Mouse (Mus musculus) lung, adult 2 months (tissue): ENCODE results near the gene Map7d2.

ENCODE experiments used
- CTCF ChIP-seq: fragments of 200-500 bp; IDR thresholded peaks from 2 replicates; pipeline ENCODE4 v1.5.1; 2011; ENCODE audit warnings: mild to moderate bottlenecking, low read length, control low read depth; ENCODE audit not compliant: insufficient read depth
- POLR2A ChIP-seq: fragments of 200-500 bp; IDR thresholded peaks from 2 replicates; pipeline ENCODE4 v1.6.1; 2011; ENCODE audit warnings: low read depth, mild to moderate bottlenecking, control low read depth, low read length, borderline replicate concordance; ENCODE audit errors: extremely low read depth

DNA sequence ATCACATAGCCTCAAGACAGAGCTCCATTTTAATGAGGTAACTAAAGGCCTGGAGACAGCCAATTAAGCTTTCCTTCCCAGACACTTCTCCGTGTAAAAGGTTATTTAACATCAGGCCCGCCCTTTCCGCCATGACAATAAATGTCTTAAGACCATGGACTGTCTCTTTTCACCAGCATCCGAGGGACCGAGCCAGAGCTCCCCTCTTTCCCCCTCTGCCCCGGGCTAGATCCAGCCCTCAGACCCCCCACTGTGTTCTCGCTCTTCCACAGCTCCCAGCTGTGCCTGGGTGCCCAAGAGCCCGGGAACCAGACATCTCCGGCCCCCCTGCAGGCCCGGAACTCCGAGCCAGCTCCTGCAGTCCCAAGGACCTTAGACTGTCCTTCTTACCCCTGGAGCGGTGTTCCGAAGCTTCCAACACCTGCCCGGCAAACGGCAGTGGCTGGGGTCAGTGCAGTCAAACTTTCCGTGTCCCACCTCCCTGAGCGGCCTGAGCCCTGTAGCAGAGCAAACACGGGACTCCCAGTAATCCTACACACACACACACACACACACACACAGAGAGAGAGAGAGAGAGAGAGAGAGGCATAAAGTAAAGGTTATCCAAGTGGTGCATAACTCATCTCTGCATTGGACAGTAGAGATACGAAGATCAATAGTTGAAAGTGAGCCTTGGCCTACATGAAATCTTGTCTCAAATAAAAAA is 94.1 kb downstream of the Map7d2 start:
- no peak for TF ChIP-seq POLR2A
- no peak for TF ChIP-seq CTCF
